Mouse (Mus musculus) fibroblast of lung, adult 2 months (primary cell): ENCODE measurements around the gene Car11.

Source experiments
- DNase-seq: peaks from one replicate; pipeline ENCODE4 v3.0.0-alpha.2; 2011; ENCODE audit warnings: low read depth

Car11 gene

GRCm38 (mm10) chr7:45711316-45712021, 11.8 kb downstream of the Car11 start:
- no peak for DNase-seq

DNA sequence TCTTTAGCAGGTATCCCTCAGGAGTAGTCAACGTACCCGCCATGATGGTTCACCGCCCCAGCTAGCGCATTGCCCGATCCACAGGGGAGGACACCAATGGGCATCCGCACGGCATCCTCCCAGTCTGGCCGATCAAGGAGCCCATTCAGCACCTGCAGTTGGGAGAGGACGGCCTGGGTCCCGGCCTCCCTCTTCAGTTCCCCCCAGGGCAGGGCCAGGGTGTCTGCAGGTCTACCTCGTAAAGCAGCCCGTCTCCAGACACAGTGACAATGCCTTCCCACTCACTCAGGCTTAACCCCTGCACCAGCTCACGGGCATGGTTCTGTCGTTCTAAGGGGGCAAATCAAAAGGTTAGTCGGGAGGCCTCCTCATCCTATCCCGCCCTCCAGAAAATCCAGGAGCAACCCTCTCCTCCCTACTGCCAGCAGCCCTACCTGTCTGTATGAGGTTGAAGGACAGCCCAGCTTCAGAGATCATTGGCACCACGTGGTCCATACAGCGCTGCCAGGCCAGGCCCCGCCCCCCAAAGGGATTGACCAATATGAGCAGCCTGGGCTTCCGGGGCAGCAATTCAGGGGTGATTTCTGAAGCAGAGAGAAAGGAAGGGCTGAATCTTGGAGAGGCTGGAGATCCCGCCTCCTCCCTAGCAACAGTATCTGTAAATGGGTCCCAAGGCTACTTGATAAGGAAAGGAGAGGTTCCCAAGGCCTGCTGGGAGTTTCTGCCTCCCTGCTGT, 12.5 kb downstream of the Car11 start:
- DNase-seq: no peak

- DNase-seq: no peak
These were observed 13.8 kb downstream of the Car11 start for GRCm38 (mm10) chr7:45713396-45713795.

DNA sequence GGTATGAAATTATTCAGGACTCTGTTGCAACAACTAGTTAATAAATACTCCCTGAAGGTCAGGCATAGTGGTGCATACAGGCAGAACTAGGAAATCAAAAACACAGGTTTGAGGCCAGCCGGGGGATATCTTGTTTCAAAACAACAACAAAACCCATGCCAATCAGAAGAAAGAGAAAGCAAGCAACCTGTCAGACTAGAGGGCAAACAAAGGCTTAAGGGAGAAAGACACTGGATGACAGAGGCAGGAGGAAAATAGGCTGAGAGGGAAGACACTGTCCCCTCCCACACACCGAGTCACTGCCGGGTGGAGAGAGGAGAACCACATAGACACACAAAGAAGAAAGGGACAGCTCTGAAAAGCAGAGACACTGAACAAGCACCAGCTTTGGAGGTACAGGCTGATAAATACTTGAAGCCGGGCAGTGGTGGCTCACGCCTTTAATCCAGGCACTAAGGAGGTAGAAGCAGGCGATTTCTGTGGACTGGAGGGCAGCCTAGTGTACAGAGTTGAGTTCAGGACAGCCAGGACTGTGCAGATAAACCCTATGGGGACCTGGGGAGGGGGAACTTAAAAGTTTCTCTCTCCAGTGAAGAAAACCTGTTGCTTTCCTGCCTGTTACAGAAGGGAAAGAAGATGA, 14.4 kb downstream of the Car11 start:
- no peak for DNase-seq

DNA sequence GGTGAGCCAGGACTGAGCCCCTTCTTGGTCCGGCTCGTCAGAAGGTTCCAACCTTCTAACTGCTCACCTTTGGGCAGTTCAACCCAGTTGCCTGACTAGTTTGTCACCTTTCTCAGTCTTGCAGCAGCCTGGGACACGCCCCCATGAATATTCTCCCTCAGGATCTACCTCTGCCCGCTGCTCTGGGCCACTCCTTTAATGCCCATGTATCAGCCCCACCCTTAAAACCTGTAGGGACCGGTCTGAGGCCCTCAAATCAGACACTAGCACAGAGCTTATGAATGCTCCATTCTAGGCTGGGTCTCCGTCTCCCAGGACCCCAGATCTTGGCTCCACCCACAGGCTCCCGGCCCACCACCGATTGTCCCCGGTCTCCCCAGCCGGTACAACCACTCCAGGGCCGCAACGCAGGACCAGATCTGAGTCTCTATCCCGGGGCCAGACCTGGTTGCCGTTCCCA, 15.0 kb downstream of the Car11 start:
- no peak for DNase-seq

DNA sequence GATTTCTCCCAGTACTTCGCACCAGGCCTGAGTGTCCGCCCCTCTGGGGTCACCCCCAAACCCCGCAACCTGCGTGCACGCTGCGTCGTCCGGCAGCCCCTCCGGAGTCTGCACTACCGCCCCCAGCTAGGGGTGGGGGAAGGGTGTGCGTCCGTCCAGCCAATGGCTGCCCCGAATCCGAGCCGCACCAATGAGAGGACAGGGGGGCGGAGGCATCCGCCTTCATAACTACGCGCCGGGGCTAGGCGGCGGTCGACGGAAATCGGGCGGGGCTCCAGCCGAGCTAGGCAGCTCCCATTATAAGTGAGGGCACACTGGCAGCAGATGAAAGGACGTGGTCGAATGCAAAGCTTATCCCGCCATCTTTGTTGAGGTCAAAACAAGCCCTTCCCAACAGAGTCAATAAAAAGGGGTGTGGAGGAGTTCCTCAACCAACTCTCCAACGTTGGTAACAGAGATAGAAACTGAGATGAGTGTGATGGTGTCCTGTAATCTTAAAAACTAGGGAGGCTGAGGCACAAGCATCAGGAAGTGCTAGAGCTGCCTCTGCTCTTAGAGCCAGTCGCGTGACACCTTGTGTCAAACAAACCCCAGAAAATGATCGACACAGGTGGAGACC, 15.6 kb downstream of the Car11 start, which contains the start of gene Rpl18:
Gene Rpl18 (plus strand): TSS at position 368 of the 619 bp plus-strand sequence.
- peak; percentile 92 for DNase-seq

- DNase-seq: no peak
These were observed 16.3 kb downstream of the Car11 start for GRCm38 (mm10) chr7:45715741-45716459.

DNA sequence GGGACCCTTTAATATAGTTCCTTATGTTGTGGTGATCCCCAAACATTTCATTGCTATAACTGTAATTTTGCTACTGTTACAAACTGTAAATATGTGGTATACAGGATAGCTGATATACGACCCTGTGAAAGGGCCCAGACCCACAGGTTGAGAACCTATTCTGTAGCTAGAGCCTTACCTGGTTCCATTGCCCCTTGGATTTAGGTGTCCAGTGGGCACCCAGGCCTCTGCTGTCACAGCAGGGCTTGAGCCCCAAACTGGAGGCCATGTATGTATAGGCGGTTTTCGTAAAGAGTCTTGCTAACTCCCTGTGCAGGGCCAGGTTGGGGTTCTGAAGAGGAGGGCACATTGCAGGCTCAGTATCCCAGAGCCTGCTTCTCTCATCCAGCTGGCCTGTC, 16.8 kb downstream of the Car11 start:
- DNase-seq: no peak

GRCm38 (mm10) chr7:45716952-45717917, 17.6 kb downstream of the Car11 start:
- no peak for DNase-seq

GRCm38 (mm10) chr7:45717918-45718297, 18.3 kb downstream of the Car11 start, which contains the start of gene Sphk2:
TSS of gene Sphk2 (minus strand) at chr7:45718002.
- DNase-seq: peak; percentile 90

DNA sequence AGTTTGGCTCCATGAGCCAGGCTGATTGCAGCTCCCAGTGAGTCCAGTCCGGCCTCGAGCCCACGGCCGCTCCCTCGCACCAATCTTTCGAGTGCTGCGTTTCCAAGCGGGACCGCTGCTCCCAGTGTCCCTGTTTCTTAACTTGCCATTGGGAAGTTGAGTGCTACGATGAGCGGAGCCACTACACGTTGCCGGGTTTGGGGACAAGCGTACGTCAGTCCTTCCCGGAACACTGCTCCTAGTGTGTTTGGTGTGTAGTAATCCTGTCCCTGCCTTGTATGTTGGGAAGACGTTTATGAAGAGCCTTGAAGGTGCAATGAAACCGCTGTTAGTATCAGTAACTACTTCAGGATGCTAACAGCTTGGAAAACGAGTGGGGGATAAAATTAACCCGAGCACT, 18.7 kb downstream of the Car11 start:
- DNase-seq: no peak

GRCm38 (mm10) chr7:45719180-45719579, 19.5 kb downstream of the Car11 start:
- no peak for DNase-seq

DNA sequence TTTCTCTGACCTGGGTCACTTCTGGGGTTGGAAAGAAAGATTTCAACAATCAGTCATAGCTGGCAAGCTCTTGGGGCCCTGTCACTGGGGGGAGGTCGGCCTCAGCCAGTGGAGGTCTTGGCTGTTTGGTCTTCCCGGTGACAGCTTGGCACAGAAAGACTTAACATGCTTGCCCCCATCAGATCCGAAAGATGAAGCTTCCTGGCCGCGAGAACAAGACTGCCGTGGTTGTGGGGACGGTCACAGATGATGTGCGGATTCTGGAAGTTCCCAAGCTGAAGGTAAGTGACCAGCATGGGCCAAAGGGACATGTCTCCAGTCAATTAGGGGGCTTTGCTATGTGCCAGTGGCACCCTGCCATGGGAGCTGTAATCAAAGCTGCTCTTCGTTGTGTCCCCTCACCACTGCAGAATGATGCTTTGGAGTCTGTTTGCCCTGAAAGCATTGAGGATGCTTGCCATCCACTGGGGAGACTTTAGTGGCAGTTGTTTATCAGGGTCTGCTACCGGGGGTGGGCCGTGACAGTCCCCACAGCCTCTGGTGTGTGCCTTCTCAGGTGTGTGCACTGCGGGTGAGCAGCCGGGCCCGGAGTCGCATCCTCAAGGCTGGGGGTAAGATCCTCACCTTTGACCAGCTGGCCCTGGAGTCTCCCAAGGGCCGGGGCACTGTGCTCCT, 20.2 kb downstream of the Car11 start:
- DNase-seq: no peak

DNA sequence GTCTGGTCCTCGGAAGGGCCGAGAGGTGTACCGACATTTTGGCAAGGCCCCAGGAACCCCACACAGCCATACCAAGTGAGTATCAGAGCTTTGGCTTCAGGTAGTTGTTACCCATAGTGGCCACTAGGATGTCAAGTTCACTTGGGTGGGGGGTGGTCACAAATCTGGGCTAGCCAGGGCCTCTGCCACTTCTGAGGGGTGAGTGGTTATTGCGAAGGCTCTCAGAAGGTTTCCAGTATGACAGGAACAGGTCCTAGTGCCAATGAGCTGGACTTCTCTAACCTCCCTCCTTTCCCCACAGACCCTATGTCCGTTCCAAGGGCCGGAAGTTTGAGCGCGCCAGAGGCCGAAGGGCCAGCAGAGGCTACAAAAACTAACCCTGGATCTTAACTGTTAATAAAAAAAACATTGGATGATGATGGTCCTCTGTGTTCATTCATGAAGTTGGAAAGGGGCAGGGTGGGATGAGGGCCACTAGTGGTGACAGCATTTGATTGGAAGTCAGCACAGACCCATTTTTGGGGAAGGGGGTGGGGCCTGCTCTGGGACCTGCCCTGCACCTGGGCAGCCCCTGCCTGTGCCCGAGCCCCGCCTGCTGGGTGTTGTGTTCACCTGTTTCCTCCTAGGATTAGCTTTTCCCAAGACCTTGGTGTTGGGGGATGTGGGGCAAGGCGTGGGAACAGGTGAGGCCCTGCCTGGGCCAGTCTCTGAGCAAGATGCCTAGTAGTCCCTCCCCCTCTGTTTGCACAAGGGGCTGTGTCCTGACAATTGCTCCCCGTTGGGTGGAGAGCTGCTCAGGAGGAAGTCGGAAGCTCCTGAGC, 21.0 kb downstream of the Car11 start, which contains the start of gene Fam83e:
Gene Fam83e (plus strand): TSS at position 800 of the 821 bp plus-strand sequence.
- DNase-seq: no peak

DNA sequence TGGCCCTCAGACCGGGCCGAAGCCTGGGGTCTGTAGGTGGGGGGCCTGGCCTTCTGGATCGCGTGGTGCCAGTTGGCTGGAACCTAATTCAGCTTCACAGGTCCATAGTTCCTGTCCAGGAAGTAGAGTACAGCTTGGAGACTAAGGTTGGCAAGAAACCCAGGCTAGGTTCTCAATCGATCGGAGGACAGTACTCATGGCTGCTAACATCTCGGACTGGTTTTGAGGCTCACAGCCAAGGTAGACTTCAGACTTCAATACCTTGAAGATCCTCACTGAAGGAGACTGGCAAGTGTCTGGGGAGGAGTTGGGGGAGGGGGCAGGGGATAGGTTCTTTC, 21.6 kb downstream of the Car11 start:
- no peak for DNase-seq

GRCm38 (mm10) chr7:45721642-45722347, 22.2 kb downstream of the Car11 start:
- no peak for DNase-seq

DNA sequence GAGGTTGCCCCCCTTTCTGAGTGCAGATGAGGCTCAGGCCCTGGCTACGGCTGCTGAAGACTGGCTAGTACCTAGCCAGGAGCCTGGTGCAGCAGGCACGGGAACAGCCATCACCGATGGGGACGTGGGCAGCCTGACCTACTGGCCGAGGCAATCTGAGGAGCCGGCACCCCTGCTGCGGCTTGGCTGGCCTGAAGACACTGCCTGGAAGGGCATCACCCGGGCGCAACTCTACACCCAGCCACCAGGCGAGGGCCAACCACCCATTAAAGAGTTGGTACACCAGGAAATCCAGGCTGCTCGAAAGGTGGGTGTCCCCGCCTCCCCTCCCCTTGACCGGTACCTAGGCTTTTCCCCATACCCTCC, 22.7 kb downstream of the Car11 start:
- no peak for DNase-seq

- DNase-seq: no peak
These were observed 23.7 kb downstream of the Car11 start for GRCm38 (mm10) chr7:45723301-45723700.

- no peak for DNase-seq
These were observed 24.1 kb downstream of the Car11 start for GRCm38 (mm10) chr7:45723781-45724180.
